Mouse (Mus musculus): ENCODE data around the gene Id3.

Gene Id3

DNA sequence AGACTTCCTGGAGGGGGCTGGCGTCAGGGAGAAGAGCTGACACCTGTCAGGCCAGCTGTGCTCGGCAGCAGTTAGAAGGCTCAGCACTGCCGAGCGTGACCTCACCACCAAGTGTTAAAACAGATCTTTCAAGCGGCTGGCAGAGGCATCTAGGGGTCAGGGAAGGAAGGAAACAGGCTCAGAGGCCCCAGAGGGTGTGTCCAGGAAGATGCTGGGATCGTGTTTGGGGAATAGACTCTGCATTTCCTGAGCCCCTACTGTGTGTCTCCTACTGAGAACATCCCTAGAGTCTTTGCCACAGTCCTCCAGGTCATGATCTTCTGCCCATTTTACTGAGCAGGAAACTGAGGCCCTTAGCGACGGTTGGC is 33.9 kb downstream of the Id3 start:
- DNase-seq (ENCODE audit: low read depth in 1 of 2, low spot score in 2 of 2), result no peak

DNA sequence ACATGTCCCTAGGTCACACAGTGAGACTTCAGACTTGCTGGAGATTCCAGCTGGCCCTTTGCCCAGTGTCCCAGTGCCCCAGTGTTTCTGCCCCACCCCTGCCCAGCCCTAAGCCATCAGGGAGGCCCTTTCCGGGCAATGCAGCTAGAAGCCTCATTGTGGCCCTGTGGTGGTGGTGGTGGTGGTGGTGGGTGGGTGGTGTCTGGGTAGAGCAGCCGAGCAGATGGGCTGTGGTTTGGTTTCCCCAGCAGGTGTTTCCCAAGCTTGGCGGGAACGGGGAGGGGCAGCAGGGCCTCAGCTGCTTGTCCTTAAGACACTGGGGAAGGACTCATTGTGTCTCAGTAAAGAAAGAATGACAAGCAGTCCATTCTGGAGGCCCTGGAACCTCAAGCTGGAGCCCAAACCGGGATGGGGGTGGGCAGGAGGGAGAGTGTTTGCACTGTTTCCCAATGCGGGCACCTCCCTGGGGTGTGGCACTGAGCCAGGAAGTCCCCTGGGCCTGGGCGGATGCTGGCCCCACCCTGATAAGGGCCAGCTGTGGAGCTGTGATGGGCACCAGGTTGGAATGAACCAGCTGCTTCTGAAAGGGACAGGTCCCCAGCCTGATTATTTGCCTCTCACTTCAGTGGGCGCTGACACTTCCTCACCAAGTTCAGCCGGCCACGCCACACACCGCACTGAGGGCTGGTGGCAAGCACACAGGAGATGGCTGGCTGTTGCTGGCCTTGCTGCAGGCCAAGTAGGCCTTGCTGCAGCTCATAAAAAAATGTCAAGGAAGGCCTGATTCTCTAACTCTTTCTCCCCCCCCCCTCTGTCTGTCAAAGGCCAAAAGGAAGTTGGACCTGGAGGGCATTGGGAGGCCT is 34.5 kb downstream of the Id3 start:
- no peak for DNase-seq (ENCODE audit: low read depth in 1 of 2, low spot score in 2 of 2)

DNA sequence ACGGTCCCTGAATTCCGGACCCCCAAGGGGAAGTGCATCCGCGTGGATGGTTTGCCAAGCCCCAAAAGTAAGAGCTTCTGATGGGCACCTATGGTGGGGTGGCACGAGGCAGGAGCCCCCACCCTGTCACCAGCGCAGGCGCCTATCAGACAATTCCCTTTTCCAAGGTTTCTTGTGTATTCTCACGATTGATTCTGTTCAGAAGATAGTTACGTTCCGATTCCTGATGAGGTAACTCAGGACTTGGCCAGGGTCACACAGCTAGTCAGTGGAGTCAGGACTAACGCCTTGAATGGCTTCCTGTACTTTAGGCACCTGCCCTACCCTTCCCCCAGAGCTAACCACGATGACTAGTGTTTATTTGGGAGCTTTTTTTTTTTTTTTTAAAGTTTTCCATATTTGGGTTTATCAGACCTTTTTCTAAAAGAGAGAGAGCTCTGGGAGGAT is 35.2 kb downstream of the Id3 start:
- no peak for DNase-seq (ENCODE audit: low read depth in 1 of 2, low spot score in 2 of 2)

DNA sequence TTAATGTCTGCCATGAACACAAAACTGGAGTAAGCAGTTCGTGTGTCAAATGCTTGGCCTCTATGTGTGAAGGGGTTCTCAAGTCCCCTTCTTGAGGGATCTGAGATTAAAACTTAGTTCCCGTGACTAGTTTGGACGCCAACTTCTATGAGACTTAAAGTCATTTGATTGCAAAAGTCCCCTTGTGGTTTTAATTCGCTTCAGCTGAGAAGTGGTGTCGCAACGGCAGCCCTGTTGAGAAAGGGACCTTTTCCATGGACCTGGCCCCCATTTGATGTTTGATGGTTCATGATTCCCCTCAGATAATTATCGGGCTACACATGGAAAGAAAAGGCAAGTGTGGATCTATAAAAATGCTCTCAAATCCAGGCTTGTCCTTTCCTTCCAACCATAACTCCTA is 36.2 kb downstream of the Id3 start:
- peak in 1 of 2 experiments; percentile 57 for DNase-seq (ENCODE audit: low read depth in 1 of 2, low spot score in 2 of 2)

- peak; percentile 63 to 87 for DNase-seq (ENCODE audit: low read depth in 1 of 2, low spot score in 2 of 2)
Measured at GRCm38 (mm10) chr4:136179998-136180397, 36.7 kb downstream of the Id3 start.

DNA sequence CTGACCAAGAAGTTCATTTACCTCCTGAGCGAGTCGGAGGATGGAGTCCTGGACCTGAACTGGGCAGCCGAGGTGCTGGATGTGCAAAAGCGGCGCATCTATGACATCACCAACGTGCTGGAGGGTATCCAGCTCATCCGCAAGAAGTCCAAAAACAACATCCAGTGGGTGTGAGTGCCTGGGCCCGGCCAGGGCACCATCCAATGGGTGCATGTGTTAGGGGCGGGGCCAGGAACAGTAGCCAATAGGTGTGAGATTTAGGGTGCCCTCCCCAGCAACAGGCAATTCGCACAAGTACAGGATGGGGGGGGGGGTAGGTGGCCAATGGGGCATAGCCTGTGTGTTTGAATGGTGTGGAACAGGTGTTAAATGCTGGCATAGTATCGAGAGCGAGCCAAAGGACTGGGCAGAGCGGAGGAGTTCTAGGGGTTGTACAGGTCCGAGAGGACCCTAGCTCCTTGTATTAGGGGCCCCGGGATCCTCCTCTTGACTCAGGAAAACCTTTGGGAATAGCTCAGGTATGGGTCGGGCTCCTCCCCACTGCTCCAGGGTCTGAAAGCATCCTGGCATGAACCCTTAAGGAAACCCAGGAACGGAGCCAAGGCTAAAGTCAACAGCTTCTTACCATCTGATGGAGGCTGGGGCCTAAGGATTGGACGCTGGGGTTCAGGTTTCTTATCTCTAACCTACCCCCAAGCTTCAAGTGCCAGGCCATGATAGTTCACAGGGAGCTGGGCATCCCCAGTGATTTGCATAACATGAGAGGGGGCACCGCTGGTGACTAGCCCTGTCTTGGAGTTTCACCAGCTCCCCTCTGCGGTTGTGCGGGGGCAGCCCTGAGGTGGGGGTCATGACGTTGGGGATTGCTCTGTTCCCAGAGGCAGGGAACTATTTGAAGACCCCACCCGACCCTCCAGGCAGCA is 37.4 kb downstream of the Id3 start:
- peak in 1 of 2 experiments; percentile 59 for DNase-seq (ENCODE audit: low read depth in 1 of 2, low spot score in 2 of 2)

DNA sequence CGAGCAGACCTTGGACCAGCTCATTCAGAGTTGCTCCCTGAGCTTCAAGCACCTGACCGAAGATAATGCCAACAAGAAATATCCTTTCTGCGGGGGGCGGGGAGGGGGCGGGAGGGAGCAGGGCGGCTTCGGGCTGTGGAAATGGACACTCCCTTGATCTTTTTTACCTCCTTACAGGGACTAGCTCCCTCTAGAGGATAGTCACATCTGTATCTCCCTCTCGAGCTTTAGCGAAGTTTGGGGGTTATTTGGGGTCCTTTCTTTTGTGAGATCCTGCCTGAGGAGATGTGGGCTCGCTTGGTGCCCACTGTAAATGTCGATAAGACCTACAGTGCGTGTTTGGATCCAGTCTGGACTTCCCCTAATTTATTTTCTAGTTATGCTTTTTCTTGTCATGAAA is 38.1 kb downstream of the Id3 start:
- DNase-seq (ENCODE audit: low read depth in 1 of 2, low spot score in 2 of 2), result no peak

DNA sequence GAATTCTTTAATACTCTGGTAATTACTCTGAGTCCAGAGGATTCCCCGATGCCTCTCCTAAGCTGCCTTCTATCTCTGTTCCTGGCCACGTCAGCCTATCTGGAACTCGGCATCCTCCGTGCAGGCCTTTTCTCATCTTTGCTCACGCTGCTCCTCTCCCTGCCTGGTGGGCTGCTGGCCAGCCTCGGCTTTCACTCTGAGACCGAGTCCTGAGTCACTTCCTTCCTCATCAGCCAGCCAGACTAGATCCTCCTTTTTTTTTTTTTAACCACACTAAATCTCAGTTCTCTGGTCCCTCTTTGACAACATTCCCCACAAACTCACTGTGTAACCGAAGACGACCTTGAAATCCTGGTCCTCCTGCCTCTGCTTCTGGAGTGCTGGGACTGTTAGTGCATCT is 42.1 kb downstream of the Id3 start:
- DNase-seq (ENCODE audit: low read depth in 1 of 2, low spot score in 2 of 2), result no peak

DNA sequence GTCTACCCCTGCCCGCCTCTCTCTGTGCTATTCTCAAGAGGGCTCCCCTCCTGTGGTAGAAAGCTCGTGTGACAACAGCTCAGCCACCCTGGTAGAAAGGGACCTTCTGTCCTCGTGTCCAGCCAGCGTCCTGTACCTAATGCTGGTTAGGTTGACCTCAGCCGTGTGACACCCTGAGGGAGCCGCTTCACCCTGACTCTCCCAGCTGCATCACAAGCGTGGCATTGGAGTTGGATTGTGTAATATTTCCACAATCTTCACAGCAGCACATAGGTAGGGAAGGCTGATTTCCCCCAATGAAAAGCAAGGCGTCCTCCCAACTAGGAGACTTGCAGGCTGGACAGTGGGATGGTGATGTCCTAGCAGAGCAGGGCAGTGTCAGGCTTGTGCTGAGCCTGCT is 43.0 kb downstream of the Id3 start:
- DNase-seq (ENCODE audit: low read depth in 1 of 2, low spot score in 2 of 2), result no peak

GRCm38 (mm10) chr4:136186739-136187472 is 43.6 kb downstream of the Id3 start:
- no peak for DNase-seq (ENCODE audit: low read depth in 1 of 2, low spot score in 2 of 2)

- no peak for DNase-seq (ENCODE audit: low read depth in 1 of 2, low spot score in 2 of 2)
Measured at GRCm38 (mm10) chr4:136188973-136189737, 45.9 kb downstream of the Id3 start.

- DNase-seq (ENCODE audit: low read depth in 1 of 2, low spot score in 2 of 2), result no peak
Measured at GRCm38 (mm10) chr4:136189912-136190311, 46.6 kb downstream of the Id3 start.

GRCm38 (mm10) chr4:136193571-136193970 is 50.3 kb downstream of the Id3 start:
- no peak for DNase-seq (ENCODE audit: low read depth in 1 of 2, low spot score in 2 of 2)

GRCm38 (mm10) chr4:136195029-136195428 is 51.7 kb downstream of the Id3 start:
- no peak for DNase-seq (ENCODE audit: low read depth in 1 of 2, low spot score in 2 of 2)
